Mouse (Mus musculus) lung, embryonic 14.5 days (tissue): ENCODE results near the gene Tsks. TPM values are rescaled to one million over a fixed set of nuclear protein-coding genes. Genes with fewer than 3 reads are reported as not detected.

Experiments used
- ATAC-seq: fragments of 200-750 bp; cut with Nextera tagmentation; 2 replicates; pipeline ENCODE4 v1.8.0; 2017; ENCODE audit warnings: mild to moderate bottlenecking, moderate TSS enrichment, moderate library complexity; ENCODE audit not compliant: insufficient read depth
- DNase-seq: peaks from one replicate; pipeline ENCODE4 v3.0.0-alpha.2; 2015
- H3K27ac ChIP-seq: fragments of 300-500 bp; sonication (generic); 2 replicates; pipeline ENCODE4 v1.5.1; 2014; ENCODE audit warnings: low read depth, mild to moderate bottlenecking, moderate library complexity
- H3K27me3 ChIP-seq: fragments of 300-500 bp; sonication (generic); 2 replicates; pipeline ENCODE4 v1.6.1; 2014; ENCODE audit warnings: low read length, control low read depth; ENCODE audit not compliant: insufficient read depth
- H3K36me3 ChIP-seq: fragments of 300-500 bp; sonication (generic); 2 replicates; pipeline ENCODE4 v1.6.1; 2014; ENCODE audit warnings: control low read depth; ENCODE audit not compliant: insufficient read depth
- H3K4me1 ChIP-seq: fragments of 300-500 bp; sonication (generic); 2 replicates; pipeline ENCODE4 v1.6.1; 2014; ENCODE audit warnings: antibody characterized with exemption, control low read depth; ENCODE audit not compliant: insufficient read depth
- H3K4me2 ChIP-seq: fragments of 300-500 bp; sonication (generic); 2 replicates; pipeline ENCODE4 v1.6.1; 2014; ENCODE audit warnings: mild to moderate bottlenecking
- H3K4me3 ChIP-seq: fragments of 300-500 bp; sonication (generic); 2 replicates; pipeline ENCODE4 v1.5.1; 2014; ENCODE audit warnings: low read depth, low read length
- H3K9ac ChIP-seq: fragments of 300-500 bp; sonication (generic); 2 replicates; pipeline ENCODE4 v1.6.1; 2014
- H3K9me3 ChIP-seq: fragments of 300-500 bp; sonication (generic); 2 replicates; pipeline ENCODE4 v1.6.1; 2016; ENCODE audit warnings: low read depth, low read length, control low read depth
- CTCF ChIP-seq: IDR thresholded peaks from 2 replicates; pipeline ENCODE4 v1.5.1; 2016; ENCODE audit warnings: antibody characterized with exemption, low read depth
- WGBS: fragments of 180-500 bp; shearing (Covaris S2); extraction: QIAGEN DNeasy Blood & Tissue Kit; methylation state at CpG from one replicate; pipeline ENCODE4 v1.1.7; 2014; 5-methylcytosine and 5-hydroxymethylcytosine counted together
- polyA plus RNA-seq: library from polyadenylated mRNA; unstranded; fragments of >200 nt; fragmentation: Nextera tagmentation; extraction: Ambion mirVana; gene quantifications from 2 replicates; pipeline ENCODE4 v1.2.1, GENCODE M21; 2014

Tsks gene
- polyA plus RNA-seq, 1 experiment from 2014 or later = 0.11 TPM

GRCm38 (mm10) chr7:44986192-44986878 is 43.3 kb downstream of the Tsks start, which contains the start of gene Prmt1:
TSS of gene Prmt1 (minus strand) at chr7:44986568.
- Histone ChIP-seq H3K36me3 (peaks cover 47% of the 10 kb centered on the region), H3K4me2 (peak within 1 kb of the TSS; percentile 66), H3K9ac (peak within 1 kb of the TSS; percentile 99), H3K27me3 (no peaks in the 10 kb centered on the region), H3K4me3 (peak within 1 kb of the TSS; percentile 97), H3K27ac (peak within 1 kb of the TSS; percentile 96), H3K4me1 (peaks cover 8% of the 10 kb centered on the region; the same call in 1 of the 2 replicates), H3K9me3 (no peaks in the 10 kb centered on the region)
- TF ChIP-seq CTCF = no peak
- under 1% methylated on average over 39 of the region's 42 CpGs for WGBS
- DNase-seq = peak; percentile 100
- peak; percentile 95 for ATAC-seq

GRCm38 (mm10) chr7:44986879-44987718 is 44.1 kb downstream of the Tsks start:
- WGBS = under 1% methylated on average over 29 of the region's 29 CpGs
- TF ChIP-seq CTCF = no peak
- Histone ChIP-seq H3K27ac (peak overlapping the region; percentile 85), H3K4me3 (peak overlapping the region; percentile 97), H3K4me2 (peak overlapping the region; percentile 61), H3K9me3 (no peaks in the 10 kb centered on the region), H3K4me1 (peaks cover 8% of the 10 kb centered on the region; the same call in 1 of the 2 replicates), H3K27me3 (no peaks in the 10 kb centered on the region), H3K9ac (peak overlapping the region; percentile 59), H3K36me3 (peaks cover 47% of the 10 kb centered on the region)
- ATAC-seq = peak; percentile 10
- no peak for DNase-seq

- Histone ChIP-seq H3K27me3 (no peaks in the 10 kb centered on the region), H3K36me3 (peaks cover 71% of the 10 kb centered on the region), H3K4me1 (peaks cover 11% of the 10 kb centered on the region), H3K9me3 (no peaks in the 10 kb centered on the region), H3K9ac (peak overlapping the region; percentile 75), H3K4me3 (peak overlapping the region; percentile 78), H3K4me2 (peak overlapping the region; percentile 97), H3K27ac (peak overlapping the region; percentile 90)
- ATAC-seq (no peak), DNase-seq (no peak)
- no peak for TF ChIP-seq CTCF
- 8% methylated on average over 10 of the region's 10 CpGs for WGBS
Observed at GRCm38 (mm10) chr7:44996672-44997071, 53.7 kb downstream of the Tsks start.

GRCm38 (mm10) chr7:44997231-44997939 is 54.4 kb downstream of the Tsks start, which contains the start of gene Irf3:
TSS of gene Irf3 (plus strand) at chr7:44997648.
- DNase-seq = peak; percentile 100
- H3K27ac ChIP-seq = peak within 1 kb of the TSS; percentile 90
- H3K36me3 ChIP-seq = peaks cover 71% of the 10 kb centered on the region
- no peak for TF ChIP-seq CTCF
- peak within 1 kb of the TSS; percentile 75 for H3K9ac ChIP-seq
- peak within 1 kb of the TSS; percentile 78 for H3K4me3 ChIP-seq
- peak within 1 kb of the TSS; percentile 97 for H3K4me2 ChIP-seq
- H3K4me1 ChIP-seq = peaks cover 11% of the 10 kb centered on the region
- under 1% methylated on average over 43 of the region's 43 CpGs for WGBS
- no peaks in the 10 kb centered on the region for H3K9me3 ChIP-seq
- ATAC-seq = peak; percentile 93
- H3K27me3 ChIP-seq = no peaks in the 10 kb centered on the region

- peaks cover 71% of the 10 kb centered on the region for H3K36me3 ChIP-seq
- TF ChIP-seq CTCF = no peak
- H3K4me3 ChIP-seq = peak overlapping the region; percentile 78
- ATAC-seq (peak; percentile 2; the same call in 1 of the 2 replicates), DNase-seq (no peak)
- no peaks in the 10 kb centered on the region for H3K9me3 ChIP-seq
- peak overlapping the region; percentile 90 for H3K27ac ChIP-seq
- H3K27me3 ChIP-seq = no peaks in the 10 kb centered on the region
- H3K4me2 ChIP-seq = peak overlapping the region; percentile 97
- H3K9ac ChIP-seq = peak overlapping the region; percentile 75
- WGBS = 1% methylated on average over 15 of the region's 15 CpGs
- H3K4me1 ChIP-seq = peaks cover 11% of the 10 kb centered on the region
Observed at GRCm38 (mm10) chr7:44997940-44998428, 55.0 kb downstream of the Tsks start.

GRCm38 (mm10) chr7:44998501-44998955 is 55.5 kb downstream of the Tsks start, which contains the start of gene Bcl2l12:
TSS of gene Bcl2l12 (minus strand) at chr7:44998712.
- no peak for TF ChIP-seq CTCF
- peak; percentile 1; the same call in 1 of the 2 replicates for ATAC-seq
- Histone ChIP-seq H3K27ac (peak within 1 kb of the TSS; percentile 90), H3K4me1 (peaks cover 11% of the 10 kb centered on the region), H3K9ac (peak within 1 kb of the TSS; percentile 75), H3K9me3 (no peaks in the 10 kb centered on the region), H3K4me3 (peak within 1 kb of the TSS; percentile 78), H3K36me3 (peaks cover 71% of the 10 kb centered on the region), H3K4me2 (peak within 1 kb of the TSS; percentile 97), H3K27me3 (no peaks in the 10 kb centered on the region)
- 2% methylated on average over 18 of the region's 18 CpGs for WGBS
- DNase-seq = peak; percentile 64
